Mouse (Mus musculus): ENCODE measurements at regions not wholly inside any gene's neighbourhood (a gene's known extent, or its start where the extent isn't known, plus 50 kb on each side); places are given as distances from the start of the nearest gene placed in this dataset.

DNA sequence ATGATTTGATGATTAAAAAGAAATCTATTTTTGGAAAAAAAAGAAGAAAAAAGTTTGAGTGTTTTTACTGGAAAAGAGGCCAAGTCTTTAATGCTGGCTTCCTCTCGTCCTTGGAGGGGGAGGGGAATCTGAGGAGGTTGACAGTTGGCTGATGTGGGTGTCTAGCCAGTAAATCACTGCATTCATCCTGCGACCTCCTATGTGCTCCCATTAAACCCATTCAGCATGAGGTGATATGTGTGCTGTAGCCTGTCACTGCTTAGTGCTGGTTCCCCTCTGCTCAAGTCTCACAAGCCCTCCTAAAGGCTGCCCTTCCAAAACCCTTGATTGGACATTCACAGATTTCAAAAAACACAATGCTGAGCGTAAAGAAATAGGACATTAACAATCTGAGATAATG, 68.7 kb downstream of the Atoh1 start:
- DNase-seq (ENCODE audit: low spot score in 2 of 2): no peak

- no peak for DNase-seq (ENCODE audit: low spot score in 2 of 2)
These were observed 69.9 kb downstream of the Atoh1 start for GRCm38 (mm10) chr6:64798804-64799203.

- peak in 1 of 2 experiments; percentile 5 for DNase-seq (ENCODE audit: low spot score in 2 of 2)
These were observed 70.5 kb downstream of the Atoh1 start for GRCm38 (mm10) chr6:64799306-64800001.

DNA sequence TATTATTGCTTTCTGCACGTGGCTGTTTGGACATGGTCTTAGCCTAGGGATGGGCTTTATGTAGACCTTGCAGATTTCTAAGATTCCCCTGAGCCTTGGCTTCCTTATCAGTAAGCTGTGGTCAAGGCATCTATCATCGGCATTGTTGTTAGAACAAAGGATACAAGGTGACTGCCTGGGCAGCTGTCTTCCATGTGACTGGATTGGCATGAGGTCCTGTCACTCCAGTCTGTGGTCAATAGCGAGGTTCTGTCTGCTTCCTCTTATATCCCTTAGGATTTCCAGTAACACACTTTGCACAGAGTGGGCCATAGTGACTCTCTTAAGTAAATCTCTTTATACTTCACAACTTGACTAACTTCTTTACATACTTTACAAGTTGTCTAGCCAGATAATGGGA, 72.0 kb downstream of the Atoh1 start:
- DNase-seq (ENCODE audit: low spot score in 2 of 2): no peak

DNA sequence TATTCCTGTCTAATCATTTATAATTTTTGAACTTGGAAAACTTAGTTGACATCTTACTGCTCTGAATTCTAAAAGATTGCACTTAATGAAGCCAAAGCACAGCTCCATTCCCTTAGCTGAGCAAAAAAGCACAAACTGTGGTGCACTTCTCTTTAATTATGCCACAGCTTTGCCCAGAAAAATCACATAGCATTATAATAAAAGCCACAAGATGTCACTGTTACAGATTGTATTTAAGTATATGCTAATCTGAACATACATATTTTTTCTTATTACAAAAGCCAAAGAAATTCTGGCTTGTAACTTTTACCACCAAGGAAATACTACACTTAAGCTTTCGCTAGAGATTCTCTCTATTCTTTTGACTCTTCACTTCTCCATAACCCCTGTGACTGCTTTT, 86.2 kb downstream of the Atoh1 start:
- DNase-seq (ENCODE audit: low spot score in 2 of 2): peak in 1 of 2 experiments; percentile 8

GRCm38 (mm10) chr6:64849097-64849648, 120.2 kb downstream of the Atoh1 start:
- no peak for DNase-seq (ENCODE audit: low spot score in 2 of 2)

DNA sequence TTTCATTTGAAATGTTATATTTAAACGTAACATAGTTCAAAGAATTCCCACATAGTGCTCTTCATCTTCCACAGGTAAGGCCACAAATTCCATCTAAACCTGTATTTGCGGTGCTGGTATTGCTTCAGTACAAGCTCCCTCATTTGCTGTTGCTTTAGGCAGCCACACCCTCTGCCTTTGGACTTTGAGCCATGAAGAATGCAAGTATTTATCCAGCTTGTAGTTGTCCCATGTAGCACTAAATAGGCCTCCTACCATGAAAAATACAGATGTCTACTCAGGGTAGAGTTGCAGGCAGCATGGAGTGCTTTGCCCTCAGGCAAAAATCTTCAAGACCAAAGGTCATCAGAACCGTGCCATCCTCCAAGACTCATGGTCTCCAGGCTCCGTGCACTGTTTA, 134.0 kb downstream of the Atoh1 start:
- DNase-seq (ENCODE audit: low spot score in 2 of 2): no peak

DNA sequence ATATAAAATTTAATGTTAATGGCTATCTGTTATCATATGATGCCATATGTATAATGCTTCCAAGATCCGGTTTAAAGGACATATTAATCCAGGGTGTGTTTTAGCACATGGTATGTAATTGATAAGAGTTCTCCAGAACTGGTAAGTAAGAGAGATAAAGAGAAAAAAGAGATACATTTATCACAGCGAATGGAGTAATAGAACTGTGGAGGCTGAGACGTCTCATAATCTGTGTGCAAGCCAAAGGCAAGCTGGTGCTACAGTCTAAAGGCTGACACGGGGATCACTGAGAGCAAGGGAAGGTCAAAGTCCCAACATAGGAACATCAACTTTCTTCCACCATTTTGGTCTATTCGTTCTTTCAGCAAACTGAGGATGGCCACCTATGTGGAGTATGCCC, 146.0 kb upstream of the Smarcad1 start:
- no peak for DNase-seq (ENCODE audit: low spot score in 2 of 2)
